Mouse (Mus musculus) lung, embryonic 14.5 days (tissue): Measurements from ENCODE around the gene Hes2. TPM values are rescaled to one million over a fixed set of nuclear protein-coding genes. Genes with fewer than 3 reads are reported as not detected.

Experiments used
- ATAC-seq: fragments of 200-750 bp; cut with Nextera tagmentation; 2 replicates; pipeline ENCODE4 v1.8.0; 2017; ENCODE audit warnings: mild to moderate bottlenecking, moderate TSS enrichment, moderate library complexity; ENCODE audit not compliant: insufficient read depth
- DNase-seq: peaks from one replicate; pipeline ENCODE4 v3.0.0-alpha.2; 2015
- H3K27ac ChIP-seq: fragments of 300-500 bp; sonication (generic); 2 replicates; pipeline ENCODE4 v1.5.1; 2014; ENCODE audit warnings: low read depth, mild to moderate bottlenecking, moderate library complexity
- H3K27me3 ChIP-seq: fragments of 300-500 bp; sonication (generic); 2 replicates; pipeline ENCODE4 v1.6.1; 2014; ENCODE audit warnings: low read length, control low read depth; ENCODE audit not compliant: insufficient read depth
- H3K36me3 ChIP-seq: fragments of 300-500 bp; sonication (generic); 2 replicates; pipeline ENCODE4 v1.6.1; 2014; ENCODE audit warnings: control low read depth; ENCODE audit not compliant: insufficient read depth
- H3K4me1 ChIP-seq: fragments of 300-500 bp; sonication (generic); 2 replicates; pipeline ENCODE4 v1.6.1; 2014; ENCODE audit warnings: antibody characterized with exemption, control low read depth; ENCODE audit not compliant: insufficient read depth
- H3K4me2 ChIP-seq: fragments of 300-500 bp; sonication (generic); 2 replicates; pipeline ENCODE4 v1.6.1; 2014; ENCODE audit warnings: mild to moderate bottlenecking
- H3K4me3 ChIP-seq: fragments of 300-500 bp; sonication (generic); 2 replicates; pipeline ENCODE4 v1.5.1; 2014; ENCODE audit warnings: low read depth, low read length
- H3K9ac ChIP-seq: fragments of 300-500 bp; sonication (generic); 2 replicates; pipeline ENCODE4 v1.6.1; 2014
- H3K9me3 ChIP-seq: fragments of 300-500 bp; sonication (generic); 2 replicates; pipeline ENCODE4 v1.6.1; 2016; ENCODE audit warnings: low read depth, low read length, control low read depth
- CTCF ChIP-seq: IDR thresholded peaks from 2 replicates; pipeline ENCODE4 v1.5.1; 2016; ENCODE audit warnings: antibody characterized with exemption, low read depth
- WGBS: fragments of 180-500 bp; shearing (Covaris S2); extraction: QIAGEN DNeasy Blood & Tissue Kit; methylation state at CpG from one replicate; pipeline ENCODE4 v1.1.7; 2014; 5-methylcytosine and 5-hydroxymethylcytosine counted together
- polyA plus RNA-seq: library from polyadenylated mRNA; unstranded; fragments of >200 nt; fragmentation: Nextera tagmentation; extraction: Ambion mirVana; gene quantifications from 2 replicates; pipeline ENCODE4 v1.2.1, GENCODE M21; 2014

Hes2 gene
- polyA plus RNA-seq, 1 experiment from 2014 or later, result not detected

DNA sequence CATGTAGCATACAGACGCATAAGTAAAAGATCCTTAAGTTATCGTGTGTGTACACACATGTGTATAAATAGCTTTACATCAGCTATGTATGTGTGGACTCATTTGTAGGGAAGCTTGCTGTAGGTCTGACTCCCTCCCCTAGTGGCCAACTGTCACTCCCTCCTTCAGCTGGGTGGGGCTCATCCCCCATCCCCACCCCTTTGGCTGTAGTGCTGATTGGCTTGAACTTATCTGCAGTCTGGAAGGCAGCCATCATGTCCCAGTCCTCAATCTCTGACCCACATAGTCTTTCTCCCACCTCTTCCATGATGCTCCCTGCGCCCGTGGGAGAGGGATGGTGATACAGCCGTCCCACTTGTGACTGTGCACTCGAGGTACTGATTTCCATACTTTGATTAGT, 46.0 kb downstream of the Hes2 start:
- Histone ChIP-seq H3K36me3 (no peaks in the 10 kb centered on the region), H3K9ac (no peak overlapping the region), H3K4me3 (no peak overlapping the region), H3K9me3 (no peaks in the 10 kb centered on the region), H3K4me2 (no peak overlapping the region), H3K27ac (no peak overlapping the region), H3K27me3 (no peaks in the 10 kb centered on the region), H3K4me1 (peaks cover 22% of the 10 kb centered on the region)
- peak; percentile 18 for DNase-seq
- no peak for ATAC-seq
- TF ChIP-seq CTCF, result peak; percentile 38; the same call in 1 of the 2 replicates
- WGBS, result 75% methylated on average over 6 of the region's 6 CpGs

- DNase-seq (no peak), ATAC-seq (no peak)
- Histone ChIP-seq H3K4me3 (no peak overlapping the region), H3K4me1 (peaks cover 22% of the 10 kb centered on the region), H3K27ac (no peak overlapping the region), H3K27me3 (no peaks in the 10 kb centered on the region), H3K9ac (no peak overlapping the region), H3K36me3 (no peaks in the 10 kb centered on the region), H3K4me2 (no peak overlapping the region), H3K9me3 (no peaks in the 10 kb centered on the region)
- TF ChIP-seq CTCF, result no peak
- WGBS, result 43% methylated on average over 6 of the region's 6 CpGs
These were observed 47.5 kb downstream of the Hes2 start for GRCm38 (mm10) chr4:152206199-152206598.

DNA sequence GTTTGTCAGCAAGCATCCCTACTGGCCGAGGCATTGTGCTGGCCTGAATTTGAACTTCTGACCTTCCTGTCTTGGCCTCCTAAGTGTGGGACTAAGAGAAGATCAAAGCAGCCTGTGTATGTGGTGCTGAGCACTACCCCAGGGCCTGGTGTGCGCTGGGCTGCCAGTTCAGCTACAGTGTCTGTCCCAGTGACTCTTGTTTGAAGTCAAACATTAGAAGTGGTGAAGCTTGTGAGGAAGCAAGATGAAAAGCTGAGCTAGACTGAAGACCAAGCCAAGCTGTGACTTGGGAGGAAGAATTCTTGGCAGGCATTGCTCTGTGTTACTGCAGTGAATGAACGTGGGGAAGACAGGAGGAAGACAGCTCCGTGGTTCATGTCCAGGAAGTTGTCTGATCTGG, 51.0 kb downstream of the Hes2 start:
- Histone ChIP-seq H3K27ac (peak overlapping the region; percentile 54; the same call in 1 of the 2 replicates), H3K9ac (no peak overlapping the region; the same call in 1 of the 2 replicates), H3K4me3 (no peak overlapping the region), H3K36me3 (no peaks in the 10 kb centered on the region), H3K4me1 (peaks cover 7% of the 10 kb centered on the region), H3K9me3 (no peaks in the 10 kb centered on the region), H3K27me3 (no peaks in the 10 kb centered on the region), H3K4me2 (no peak overlapping the region)
- TF ChIP-seq CTCF, result no peak
- ATAC-seq (peak; percentile 63), DNase-seq (peak; percentile 78)
- WGBS, result 8% methylated on average over 4 of the region's 4 CpGs

Other genes with a start within 250 kb of the Hes2 start
- gene Dnajc11, start 225.2 kb upstream of the Hes2 start, polyA plus RNA-seq, result 65.9 and 66.6 TPM in 2 replicates
- gene Thap3, start 169.9 kb upstream of the Hes2 start, polyA plus RNA-seq, result 27.2 and 31.2 TPM in 2 replicates
- 28.4 and 32.3 TPM in 2 replicates for gene Phf13, start 162.6 kb upstream of the Hes2 start, polyA plus RNA-seq
- 10.3 and 10.6 TPM in 2 replicates for gene Klhl21, start 150.1 kb upstream of the Hes2 start, polyA plus RNA-seq
- 22.7 and 26.8 TPM in 2 replicates for gene Zbtb48, start 131.2 kb upstream of the Hes2 start, polyA plus RNA-seq
- gene Tas1r1, start 120.3 kb upstream of the Hes2 start, polyA plus RNA-seq, result 0.23 and 0.30 TPM in 2 replicates
- 38.9 and 42.9 TPM in 2 replicates for gene Nol9, start 119.5 kb upstream of the Hes2 start, polyA plus RNA-seq
- gene Plekhg5, start 86.4 kb upstream of the Hes2 start, polyA plus RNA-seq, result 13.5 and 18.5 TPM in 2 replicates
- gene Tnfrsf25, start 42.9 kb upstream of the Hes2 start, polyA plus RNA-seq, result 0.75 and 0.77 TPM in 2 replicates
- 11.5 and 11.6 TPM in 2 replicates for gene Espn, start 6.5 kb upstream of the Hes2 start, polyA plus RNA-seq
- 50.3 and 55.8 TPM in 2 replicates for gene Acot7, start 19.3 kb downstream of the Hes2 start, polyA plus RNA-seq
- 19.5 and 20.0 TPM in 2 replicates for gene Gpr153, start 115.4 kb downstream of the Hes2 start, polyA plus RNA-seq
- not detected in 2 replicates for gene Hes3, start 132.8 kb downstream of the Hes2 start, polyA plus RNA-seq
- gene Icmt, start 138.4 kb downstream of the Hes2 start, polyA plus RNA-seq, result 31.2 and 31.8 TPM in 2 replicates
- 0.36 and 0.65 TPM in 2 replicates for gene Rnf207, start 160.1 kb downstream of the Hes2 start, polyA plus RNA-seq
- 428 and 464 TPM in 2 replicates for gene Rpl22, start 166.9 kb downstream of the Hes2 start, polyA plus RNA-seq
- 0.03 and 0.07 TPM in 2 replicates for gene Chd5, start 179.8 kb downstream of the Hes2 start, polyA plus RNA-seq